ENCODE assay signal across 15 mouse cellular contexts in genomic region chr9:69470362-69470761, GRCm38 (mm10). TPM values are rescaled to one million over a fixed set of nuclear protein-coding genes. Genes with fewer than 3 reads are reported as not detected.
DNase-seq lines count a peak whose midpoint lies in the region; ATAC-seq and TF ChIP-seq lines count a peak whose summit lies in the region.
"Had no signal": no experiment of that assay in that cellular context is flagged by ENCODE, and none has a peak within 500 bp of the region (broad histone marks: within the 10 kb centered on the region; RNA-seq: fewer than 3 reads in every experiment).

No protein-coding gene starts in this region.

- WGBS in forebrain, postnatal 0 days: 38% methylated on average over 5 of the region's 5 CpGs
- 65% methylated on average over 5 of the region's 5 CpGs for WGBS in forebrain, embryonic 12.5 days
- WGBS in kidney, postnatal 0 days: 27% methylated on average over 5 of the region's 5 CpGs
- 12% methylated on average over 5 of the region's 5 CpGs for WGBS in embryonic facial prominence, embryonic 15.5 days
- WGBS in neural tube, embryonic 15.5 days: 66% methylated on average over 5 of the region's 5 CpGs

- no peak for DNase-seq in forebrain, postnatal 0 days
- DNase-seq in kidney, postnatal 0 days (ENCODE audit: low spot score): no peak
- DNase-seq in kidney, postnatal 14 days: no peak
- DNase-seq in adrenal gland, postnatal 25 days: no peak
- DNase-seq in layer of hippocampus, adult 9-10 months (ENCODE audit: low spot score): no peak
- DNase-seq: cerebellum, postnatal 36 days; heart, postnatal 36 days; kidney, adult 8-10 months; right cerebral cortex, postnatal 4 days had no signal

- no peak overlapping the region for H3K4me2 ChIP-seq in forebrain, postnatal 0 days (ENCODE audit: low read depth)
- no peak overlapping the region for H3K4me2 ChIP-seq in forebrain, embryonic 12.5 days
- no peak overlapping the region for H3K4me2 ChIP-seq in kidney, postnatal 0 days (ENCODE audit: low read length)
- H3K4me2 ChIP-seq in embryonic facial prominence, embryonic 15.5 days (replicated peaks): peak overlapping the region; percentile 36
- H3K4me2 ChIP-seq in neural tube, embryonic 15.5 days: no peak overlapping the region
- H3K4me2 ChIP-seq: liver, embryonic 15.5 days; midbrain, embryonic 12.5 days had no signal

- H3K27me3 ChIP-seq in forebrain, postnatal 0 days (ENCODE audit: insufficient read depth, low read length): no peaks in the 10 kb centered on the region
- H3K27me3 ChIP-seq in forebrain, embryonic 12.5 days: no peaks in the 10 kb centered on the region; the same call in 1 of the 2 replicates
- no peaks in the 10 kb centered on the region for H3K27me3 ChIP-seq in kidney, postnatal 0 days (ENCODE audit: insufficient read depth, low read length)
- H3K27me3 ChIP-seq in embryonic facial prominence, embryonic 15.5 days: no peaks in the 10 kb centered on the region
- H3K27me3 ChIP-seq in neural tube, embryonic 15.5 days (replicated peaks): no peaks in the 10 kb centered on the region
- H3K27me3 ChIP-seq: liver, embryonic 15.5 days; midbrain, embryonic 12.5 days had no signal

- no peaks in the 10 kb centered on the region for H3K9me3 ChIP-seq in forebrain, postnatal 0 days (ENCODE audit: low read length)
- H3K9me3 ChIP-seq in forebrain, embryonic 12.5 days: no peaks in the 10 kb centered on the region
- H3K9me3 ChIP-seq in kidney, postnatal 0 days (replicated peaks; ENCODE audit: low read length): no peaks in the 10 kb centered on the region
- no peaks in the 10 kb centered on the region for H3K9me3 ChIP-seq in embryonic facial prominence, embryonic 15.5 days (replicated peaks)
- H3K9me3 ChIP-seq in neural tube, embryonic 15.5 days (replicated peaks): no peaks in the 10 kb centered on the region
- H3K9me3 ChIP-seq: liver, embryonic 15.5 days; midbrain, embryonic 12.5 days had no signal

- H3K36me3 ChIP-seq in forebrain, postnatal 0 days (ENCODE audit: insufficient read depth): no peaks in the 10 kb centered on the region
- no peaks in the 10 kb centered on the region for H3K36me3 ChIP-seq in forebrain, embryonic 12.5 days (replicated peaks)
- peaks cover 16% of the 10 kb centered on the region; the same call in 1 of the 2 replicates for H3K36me3 ChIP-seq in kidney, postnatal 0 days (ENCODE audit: insufficient read depth, low read length)
- H3K36me3 ChIP-seq in embryonic facial prominence, embryonic 15.5 days: peaks cover 48% of the 10 kb centered on the region
- no peaks in the 10 kb centered on the region for H3K36me3 ChIP-seq in neural tube, embryonic 15.5 days
- H3K36me3 ChIP-seq: midbrain, embryonic 12.5 days had no signal

- no peak for TF ChIP-seq CTCF in forebrain, postnatal 0 days (IDR thresholded peaks at IDR 0.05; ENCODE audit: low read depth)
- no peak for TF ChIP-seq CTCF in kidney, postnatal 0 days (IDR thresholded peaks at IDR 0.05; ENCODE audit: low read depth)

- H3K4me3 ChIP-seq in forebrain, postnatal 0 days (ENCODE audit: low read depth, low read length): no peak overlapping the region
- H3K4me3 ChIP-seq in forebrain, embryonic 12.5 days (replicated peaks): no peak overlapping the region
- no peak overlapping the region for H3K4me3 ChIP-seq in kidney, postnatal 0 days (replicated peaks; ENCODE audit: low read depth, low read length)
- H3K4me3 ChIP-seq in embryonic facial prominence, embryonic 15.5 days (replicated peaks): no peak overlapping the region
- H3K4me3 ChIP-seq in neural tube, embryonic 15.5 days (replicated peaks): no peak overlapping the region
- H3K4me3 ChIP-seq: liver, embryonic 15.5 days; midbrain, embryonic 12.5 days had no signal

- no peak overlapping the region for H3K27ac ChIP-seq in forebrain, postnatal 0 days (ENCODE audit: low read depth, low read length)
- H3K27ac ChIP-seq in forebrain, embryonic 12.5 days: no peak overlapping the region
- peak overlapping the region; percentile 73 for H3K27ac ChIP-seq in kidney, postnatal 0 days
- H3K27ac ChIP-seq in embryonic facial prominence, embryonic 15.5 days (replicated peaks): peak overlapping the region; percentile 91
- H3K27ac ChIP-seq in neural tube, embryonic 15.5 days (replicated peaks): 0 out of 2 replicates have a peak overlapping the region, but pooled peaks have one; percentile 37
- H3K27ac ChIP-seq: liver, embryonic 15.5 days; midbrain, embryonic 12.5 days had no signal

- no peak overlapping the region for H3K9ac ChIP-seq in forebrain, postnatal 0 days
- H3K9ac ChIP-seq in forebrain, embryonic 12.5 days: no peak overlapping the region
- no peak overlapping the region for H3K9ac ChIP-seq in kidney, postnatal 0 days (ENCODE audit: low read depth, low read length)
- H3K9ac ChIP-seq in embryonic facial prominence, embryonic 15.5 days: no peak overlapping the region
- H3K9ac ChIP-seq in neural tube, embryonic 15.5 days (replicated peaks): no peak overlapping the region
- H3K9ac ChIP-seq: liver, embryonic 15.5 days; midbrain, embryonic 12.5 days had no signal

- peak; percentile 82 for ATAC-seq in forebrain, postnatal 0 days
- ATAC-seq in forebrain, embryonic 12.5 days (ENCODE audit: low FRiP score): no peak
- no peak for ATAC-seq in kidney, postnatal 0 days (replicated peaks; ENCODE audit: low FRiP score, low read depth)
- ATAC-seq in embryonic facial prominence, embryonic 15.5 days (ENCODE audit: insufficient number of reproducible peaks, low FRiP score, low TSS enrichment, low read depth): peak; percentile 77
- ATAC-seq in neural tube, embryonic 15.5 days (ENCODE audit: low FRiP score): no peak
- ATAC-seq: activated CD4-positive, CD25-positive, alpha-beta regulatory T cell, adult 4 months had no signal

- peaks cover 9% of the 10 kb centered on the region; the same call in 1 of the 2 replicates for H3K4me1 ChIP-seq in forebrain, postnatal 0 days (ENCODE audit: insufficient read depth)
- peaks cover 22% of the 10 kb centered on the region for H3K4me1 ChIP-seq in forebrain, embryonic 12.5 days
- peaks cover 46% of the 10 kb centered on the region for H3K4me1 ChIP-seq in kidney, postnatal 0 days (replicated peaks; ENCODE audit: insufficient read depth, low read length)
- peaks cover 86% of the 10 kb centered on the region for H3K4me1 ChIP-seq in embryonic facial prominence, embryonic 15.5 days
- peaks cover 33% of the 10 kb centered on the region for H3K4me1 ChIP-seq in neural tube, embryonic 15.5 days

RNA-seq across cellular contexts. Expression of gene Anxa2, which starts 16.9 kb away (rescaled TPM):
- total RNA-seq in forebrain, postnatal 0 days (2014; rRNA removed): 49.2 and 68.4 TPM in 2 replicates
- polyA plus RNA-seq in forebrain, postnatal 0 days (2015; fragmentation: Nextera tagmentation; extraction: Ambion mirVana): 62.8 and 66.3 TPM in 2 replicates
- polyA plus RNA-seq in forebrain, embryonic 12.5 days (2016; fragmentation: Nextera tagmentation; extraction: Ambion mirVana): 114 and 160 TPM in 2 replicates
- 442 and 483 TPM in 2 replicates for polyA plus RNA-seq in kidney, postnatal 0 days (2015; fragmentation: Nextera tagmentation; extraction: Ambion mirVana)
- polyA plus RNA-seq in embryonic facial prominence, embryonic 15.5 days (2015; fragmentation: Nextera tagmentation; extraction: Ambion mirVana): 1,678 and 1,714 TPM in 2 replicates
- polyA plus RNA-seq in neural tube, embryonic 15.5 days (2015; fragmentation: Nextera tagmentation; extraction: Ambion mirVana): 251 and 335 TPM in 2 replicates
- 390 and 445 TPM in 2 replicates for total RNA-seq in adrenal gland, postnatal 25 days (2021)

Comparison
In these comparisons a context has a peak if more than half of its experiments do, and no peak if none do; other contexts are left out.
1. ATAC-seq: peak in forebrain, postnatal 0 days (single experiment) and embryonic facial prominence, embryonic 15.5 days (single experiment); none in forebrain, embryonic 12.5 days (single experiment), kidney, postnatal 0 days (single experiment) and neural tube, embryonic 15.5 days (single experiment).
2. H3K27ac ChIP-seq: peak in kidney, postnatal 0 days (single experiment), embryonic facial prominence, embryonic 15.5 days (single experiment) and neural tube, embryonic 15.5 days (single experiment); none in forebrain, postnatal 0 days (single experiment) and forebrain, embryonic 12.5 days (single experiment).